Mouse (Mus musculus): Measurements from ENCODE around the gene Mier1. TPM values are rescaled to one million over a fixed set of nuclear protein-coding genes. Genes with fewer than 3 reads are reported as not detected.

The Mier1 gene
- polyA plus RNA-seq, 1 experiment from 2014 or later = 37.9 TPM

- H3K36me3 ChIP-seq (ENCODE audit: insufficient read depth) = peaks cover 58% of the 10 kb centered on the region
- DNase-seq (no peak), ATAC-seq (ENCODE audit: insufficient read depth) (no peak)
- H3K9ac ChIP-seq = no peak overlapping the region
- no peak overlapping the region for H3K27ac ChIP-seq (ENCODE audit: low read depth)
- no peak for TF ChIP-seq CTCF (IDR thresholded peaks at IDR 0.05; ENCODE audit: low read depth)
- 77% methylated on average over 8 of the region's 8 CpGs for WGBS
- no peak overlapping the region for H3K4me3 ChIP-seq (ENCODE audit: low read depth, low read length)
- no peaks in the 10 kb centered on the region for H3K27me3 ChIP-seq (ENCODE audit: insufficient read depth, low read length)
- H3K4me2 ChIP-seq = no peak overlapping the region
- no peaks in the 10 kb centered on the region for H3K4me1 ChIP-seq (ENCODE audit: insufficient read depth)
- no peaks in the 10 kb centered on the region for H3K9me3 ChIP-seq (ENCODE audit: low read depth, low read length)
Measured at GRCm38 (mm10) chr4:103188786-103189640, 74.8 kb downstream of the Mier1 start.

- Histone ChIP-seq H3K4me2 (no peak overlapping the region), H3K27ac (ENCODE audit: low read depth) (no peak overlapping the region), H3K36me3 (ENCODE audit: insufficient read depth) (peaks cover 73% of the 10 kb centered on the region), H3K9me3 (ENCODE audit: low read depth, low read length) (no peaks in the 10 kb centered on the region), H3K4me3 (ENCODE audit: low read depth, low read length) (no peak overlapping the region), H3K9ac (no peak overlapping the region), H3K4me1 (ENCODE audit: insufficient read depth) (no peaks in the 10 kb centered on the region), H3K27me3 (ENCODE audit: insufficient read depth, low read length) (no peaks in the 10 kb centered on the region)
- DNase-seq (no peak), ATAC-seq (ENCODE audit: insufficient read depth) (no peak)
- peak; percentile 33; the same call in 1 of the 2 replicates for TF ChIP-seq CTCF (IDR thresholded peaks at IDR 0.05; ENCODE audit: low read depth)
- 84% methylated on average over 2 of the region's 2 CpGs for WGBS
Measured at GRCm38 (mm10) chr4:103192421-103192820, 78.2 kb downstream of the Mier1 start.

GRCm38 (mm10) chr4:103197401-103197800 lies 83.2 kb downstream of the Mier1 start:
- DNase-seq (no peak), ATAC-seq (ENCODE audit: insufficient read depth) (no peak)
- peaks cover 64% of the 10 kb centered on the region for H3K36me3 ChIP-seq (ENCODE audit: insufficient read depth)
- no peaks in the 10 kb centered on the region for H3K4me1 ChIP-seq (ENCODE audit: insufficient read depth)
- no peak overlapping the region for H3K4me2 ChIP-seq
- no peak for TF ChIP-seq CTCF (IDR thresholded peaks at IDR 0.05; ENCODE audit: low read depth)
- no peak overlapping the region for H3K9ac ChIP-seq
- WGBS = 79% methylated on average over 8 of the region's 8 CpGs
- H3K27me3 ChIP-seq (ENCODE audit: insufficient read depth, low read length) = no peaks in the 10 kb centered on the region
- no peak overlapping the region for H3K27ac ChIP-seq (ENCODE audit: low read depth)
- H3K4me3 ChIP-seq (ENCODE audit: low read depth, low read length) = no peak overlapping the region
- H3K9me3 ChIP-seq (ENCODE audit: low read depth, low read length) = no peaks in the 10 kb centered on the region

GRCm38 (mm10) chr4:103199086-103199485 lies 84.9 kb downstream of the Mier1 start:
- no peak overlapping the region for H3K9ac ChIP-seq
- H3K9me3 ChIP-seq (ENCODE audit: low read depth, low read length) = no peaks in the 10 kb centered on the region
- H3K4me1 ChIP-seq (ENCODE audit: insufficient read depth) = no peaks in the 10 kb centered on the region
- TF ChIP-seq CTCF (IDR thresholded peaks at IDR 0.05; ENCODE audit: low read depth) = no peak
- no peak overlapping the region for H3K27ac ChIP-seq (ENCODE audit: low read depth)
- peaks cover 48% of the 10 kb centered on the region for H3K36me3 ChIP-seq (ENCODE audit: insufficient read depth)
- 49% methylated on average over 4 of the region's 4 CpGs for WGBS
- no peak overlapping the region for H3K4me3 ChIP-seq (ENCODE audit: low read depth, low read length)
- no peaks in the 10 kb centered on the region for H3K27me3 ChIP-seq (ENCODE audit: insufficient read depth, low read length)
- ATAC-seq (ENCODE audit: insufficient read depth) = no peak
- no peak for DNase-seq
- no peak overlapping the region for H3K4me2 ChIP-seq

- WGBS = 92% methylated on average over 1 of the region's 1 CpGs
- H3K9me3 ChIP-seq (ENCODE audit: low read depth, low read length) = no peaks in the 10 kb centered on the region
- H3K27me3 ChIP-seq (ENCODE audit: insufficient read depth, low read length) = no peaks in the 10 kb centered on the region
- H3K9ac ChIP-seq = no peak overlapping the region
- no peak overlapping the region for H3K4me3 ChIP-seq (ENCODE audit: low read depth, low read length)
- no peak for TF ChIP-seq CTCF (IDR thresholded peaks at IDR 0.05; ENCODE audit: low read depth)
- H3K4me1 ChIP-seq (ENCODE audit: insufficient read depth) = no peaks in the 10 kb centered on the region
- ATAC-seq (ENCODE audit: insufficient read depth) = no peak
- DNase-seq = no peak
- H3K27ac ChIP-seq (ENCODE audit: low read depth) = no peak overlapping the region
- peaks cover 48% of the 10 kb centered on the region for H3K36me3 ChIP-seq (ENCODE audit: insufficient read depth)
- H3K4me2 ChIP-seq = no peak overlapping the region
Measured at GRCm38 (mm10) chr4:103200046-103200445, 85.9 kb downstream of the Mier1 start.

GRCm38 (mm10) chr4:103203646-103204045 lies 89.5 kb downstream of the Mier1 start:
- Histone ChIP-seq H3K4me2 (no peak overlapping the region), H3K27ac (ENCODE audit: low read depth) (no peak overlapping the region), H3K27me3 (ENCODE audit: insufficient read depth, low read length) (no peaks in the 10 kb centered on the region), H3K36me3 (ENCODE audit: insufficient read depth) (peaks cover 55% of the 10 kb centered on the region), H3K4me1 (ENCODE audit: insufficient read depth) (no peaks in the 10 kb centered on the region), H3K4me3 (ENCODE audit: low read depth, low read length) (no peak overlapping the region), H3K9ac (no peak overlapping the region), H3K9me3 (ENCODE audit: low read depth, low read length) (no peaks in the 10 kb centered on the region)
- no peak for DNase-seq
- ATAC-seq (ENCODE audit: insufficient read depth) = no peak
- TF ChIP-seq CTCF (IDR thresholded peaks at IDR 0.05; ENCODE audit: low read depth) = no peak
- 72% methylated on average over 2 of the region's 2 CpGs for WGBS

- H3K4me2 ChIP-seq = no peak overlapping the region
- no peak for ATAC-seq (ENCODE audit: insufficient read depth)
- no peak for DNase-seq
- no peak overlapping the region for H3K27ac ChIP-seq (ENCODE audit: low read depth)
- no peaks in the 10 kb centered on the region for H3K9me3 ChIP-seq (ENCODE audit: low read depth, low read length)
- H3K4me1 ChIP-seq (ENCODE audit: insufficient read depth) = 0 out of 2 replicates have a peak, but pooled peaks cover 3% of the 10 kb centered on the region
- 86% methylated on average over 1 of the region's 1 CpGs for WGBS
- H3K4me3 ChIP-seq (ENCODE audit: low read depth, low read length) = no peak overlapping the region
- H3K27me3 ChIP-seq (ENCODE audit: insufficient read depth, low read length) = no peaks in the 10 kb centered on the region
- H3K9ac ChIP-seq = no peak overlapping the region
- H3K36me3 ChIP-seq (ENCODE audit: insufficient read depth) = peaks cover 48% of the 10 kb centered on the region
- no peak for TF ChIP-seq CTCF (IDR thresholded peaks at IDR 0.05; ENCODE audit: low read depth)
Measured at GRCm38 (mm10) chr4:103208553-103208952, 94.4 kb downstream of the Mier1 start.

Data from lung, embryonic 14.5 days (tissue).